Mouse (Mus musculus) midbrain, embryonic 11.5 days (tissue): ENCODE results near the gene Zfp365. TPM values are rescaled to one million over a fixed set of nuclear protein-coding genes. Genes with fewer than 3 reads are reported as not detected.

ENCODE experiments used
- ATAC-seq: fragments of 200-750 bp; cut with Nextera tagmentation; 2 replicates; pipeline ENCODE4 v1.8.0; 2017; ENCODE audit warnings: moderate TSS enrichment, moderate library complexity; ENCODE audit not compliant: low FRiP score
- DNase-seq: peaks from one replicate; pipeline ENCODE4 v3.0.0; 2015; ENCODE audit warnings: low spot score; ENCODE audit errors: missing footprints
- H3K27ac ChIP-seq: fragments of 300-500 bp; sonication (generic); 2 replicates; pipeline ENCODE4 v1.5.1; 2014; ENCODE audit warnings: low read depth, low read length
- H3K27me3 ChIP-seq: fragments of 300-500 bp; sonication (generic); 2 replicates; pipeline ENCODE4 v1.6.1; 2014; ENCODE audit warnings: mild to moderate bottlenecking, low read length, moderate library complexity, mixed read lengths; ENCODE audit not compliant: control insufficient read depth, insufficient read depth
- H3K36me3 ChIP-seq: fragments of 300-500 bp; sonication (generic); 2 replicates; pipeline ENCODE4 v1.6.1; 2014; ENCODE audit warnings: mild to moderate bottlenecking, low read length, moderate library complexity, mixed read lengths; ENCODE audit not compliant: control insufficient read depth, insufficient read depth
- H3K4me1 ChIP-seq: fragments of 300-500 bp; sonication (generic); 2 replicates; pipeline ENCODE4 v1.6.1; 2014; ENCODE audit warnings: low read length; ENCODE audit not compliant: control insufficient read depth, insufficient read depth
- H3K4me2 ChIP-seq: fragments of 300-500 bp; sonication (generic); 2 replicates; pipeline ENCODE4 v1.6.1; 2014; ENCODE audit warnings: mild to moderate bottlenecking, moderate library complexity
- H3K4me3 ChIP-seq: fragments of 300-500 bp; sonication (generic); 2 replicates; pipeline ENCODE4 v1.5.1; 2014; ENCODE audit warnings: low read depth, low read length
- H3K9ac ChIP-seq: fragments of 300-500 bp; sonication (generic); 2 replicates; pipeline ENCODE4 v1.6.1; 2014; ENCODE audit warnings: low read length
- H3K9me3 ChIP-seq: fragments of 300-500 bp; sonication (generic); 2 replicates; pipeline ENCODE4 v1.6.1; 2016; ENCODE audit warnings: low read length; ENCODE audit not compliant: control insufficient read depth
- WGBS: fragments of 180-500 bp; shearing (Covaris S2); extraction: QIAGEN DNeasy Blood & Tissue Kit; methylation state at CpG from one replicate; pipeline ENCODE4 v1.1.7; 2014; 5-methylcytosine and 5-hydroxymethylcytosine counted together
- polyA plus RNA-seq: library from polyadenylated mRNA; unstranded; fragments of >200 nt; fragmentation: Nextera tagmentation; extraction: Ambion mirVana; gene quantifications from 2 replicates; pipeline ENCODE4 v1.2.1, GENCODE M21; 2014

Zfp365 gene
- polyA plus RNA-seq, 1 experiment from 2014 or later: 1.8 TPM

DNA sequence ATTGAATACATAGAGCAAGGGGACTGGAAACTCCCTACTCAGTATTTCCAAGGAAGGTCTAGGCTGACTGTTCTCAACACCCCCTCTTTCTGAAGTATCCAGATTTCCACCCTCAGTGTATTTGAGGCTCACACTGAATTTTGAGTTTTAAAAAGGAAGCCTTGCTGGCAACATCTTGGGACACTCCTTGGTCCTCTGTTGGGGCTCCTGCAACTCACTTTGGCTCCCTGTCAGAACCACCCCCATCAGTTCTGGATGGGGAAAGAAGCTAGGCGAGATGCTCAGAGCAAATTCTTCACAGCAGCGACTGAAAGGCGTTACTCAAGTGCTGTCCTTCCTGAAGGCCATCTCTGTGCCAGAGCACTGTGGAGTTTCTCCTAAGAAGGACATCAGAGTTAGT, 47.4 kb downstream of the Zfp365 start:
- Histone ChIP-seq H3K4me3 (no peak overlapping the region), H3K4me1 (no peaks in the 10 kb centered on the region), H3K27ac (no peak overlapping the region), H3K27me3 (no peaks in the 10 kb centered on the region), H3K9ac (no peak overlapping the region), H3K4me2 (no peak overlapping the region), H3K9me3 (no peaks in the 10 kb centered on the region), H3K36me3 (no peaks in the 10 kb centered on the region)
- no peak for DNase-seq
- WGBS: 85% methylated on average over 3 of the region's 3 CpGs
- ATAC-seq: no peak

GRCm38 (mm10) chr10:67862331-67862730, 50.1 kb downstream of the Zfp365 start:
- Histone ChIP-seq H3K4me2 (no peak overlapping the region), H3K9me3 (no peaks in the 10 kb centered on the region), H3K9ac (no peak overlapping the region), H3K4me1 (no peaks in the 10 kb centered on the region), H3K4me3 (no peak overlapping the region), H3K27me3 (no peaks in the 10 kb centered on the region), H3K36me3 (no peaks in the 10 kb centered on the region), H3K27ac (no peak overlapping the region)
- ATAC-seq (0 out of 2 replicates have a peak, but pooled peaks have one; percentile 46), DNase-seq (peak; percentile 87)
- 22% methylated on average over 7 of the region's 7 CpGs for WGBS

GRCm38 (mm10) chr10:67858878-67859277, 53.6 kb downstream of the Zfp365 start:
- Histone ChIP-seq H3K27me3 (no peaks in the 10 kb centered on the region), H3K4me1 (no peaks in the 10 kb centered on the region), H3K9ac (no peak overlapping the region), H3K4me3 (no peak overlapping the region), H3K27ac (no peak overlapping the region), H3K9me3 (no peaks in the 10 kb centered on the region), H3K36me3 (no peaks in the 10 kb centered on the region), H3K4me2 (no peak overlapping the region)
- peak; percentile 98 for DNase-seq
- 20% methylated on average over 8 of the region's 8 CpGs for WGBS
- peak; percentile 73; the same call in 1 of the 2 replicates for ATAC-seq

DNA sequence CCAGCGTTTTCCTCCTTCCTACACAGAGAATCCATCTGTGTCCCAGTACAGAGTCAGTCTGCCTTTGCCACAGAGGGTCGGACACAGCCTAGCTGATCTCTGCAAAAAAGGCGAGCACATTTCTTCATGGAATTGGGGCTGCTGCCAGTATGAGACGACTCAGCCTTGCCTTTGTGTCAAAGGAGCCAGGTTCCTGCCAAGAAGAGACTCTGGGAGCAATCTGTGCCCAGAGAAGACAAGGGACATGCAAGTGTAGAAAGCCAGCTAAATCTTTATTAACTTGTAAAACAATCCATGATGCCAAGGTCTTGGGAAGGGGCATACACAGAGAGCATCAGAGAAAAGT, 54.9 kb downstream of the Zfp365 start:
- Histone ChIP-seq H3K36me3 (no peaks in the 10 kb centered on the region), H3K27me3 (no peaks in the 10 kb centered on the region), H3K9ac (no peak overlapping the region), H3K27ac (no peak overlapping the region), H3K4me2 (no peak overlapping the region), H3K9me3 (no peaks in the 10 kb centered on the region), H3K4me3 (no peak overlapping the region), H3K4me1 (no peaks in the 10 kb centered on the region)
- ATAC-seq (no peak), DNase-seq (no peak)
- WGBS: 90% methylated on average over 4 of the region's 4 CpGs

- no peaks in the 10 kb centered on the region for H3K9me3 ChIP-seq
- WGBS: 94% methylated on average over 14 of the region's 14 CpGs
- no peaks in the 10 kb centered on the region for H3K27me3 ChIP-seq
- no peak overlapping the region for H3K4me3 ChIP-seq
- ATAC-seq: no peak
- no peak overlapping the region for H3K9ac ChIP-seq
- DNase-seq: no peak
- H3K4me2 ChIP-seq: no peak overlapping the region
- H3K36me3 ChIP-seq: no peaks in the 10 kb centered on the region
- no peak overlapping the region for H3K27ac ChIP-seq
- H3K4me1 ChIP-seq: no peaks in the 10 kb centered on the region
These were observed 55.5 kb downstream of the Zfp365 start for GRCm38 (mm10) chr10:67856791-67857560.

DNA sequence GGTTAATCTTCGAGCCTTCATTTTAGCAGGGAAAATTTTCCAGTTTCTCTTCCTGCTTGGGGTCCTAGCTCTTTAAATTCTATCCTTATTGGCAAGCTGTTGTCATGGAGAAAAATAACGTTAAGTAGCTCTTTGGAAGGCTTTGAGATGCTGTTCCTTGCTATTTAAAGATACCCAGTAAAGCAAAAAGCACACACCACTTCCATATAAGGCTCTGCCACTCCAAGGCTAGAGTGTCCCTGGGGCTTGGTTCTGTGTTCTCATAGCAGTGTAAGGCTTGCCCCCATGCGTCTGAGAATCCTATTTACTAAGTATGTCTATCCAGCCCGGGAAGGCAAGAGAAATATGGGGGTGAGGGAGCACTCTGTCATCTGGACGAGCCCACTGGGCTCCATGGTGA, 56.7 kb downstream of the Zfp365 start:
- no peak for DNase-seq
- Histone ChIP-seq H3K9ac (no peak overlapping the region), H3K4me2 (no peak overlapping the region), H3K36me3 (no peaks in the 10 kb centered on the region), H3K27me3 (no peaks in the 10 kb centered on the region), H3K9me3 (no peaks in the 10 kb centered on the region), H3K4me1 (no peaks in the 10 kb centered on the region), H3K4me3 (no peak overlapping the region), H3K27ac (no peak overlapping the region)
- WGBS: 71% methylated on average over 5 of the region's 5 CpGs
- ATAC-seq: no peak

GRCm38 (mm10) chr10:67852411-67852810, 60.1 kb downstream of the Zfp365 start:
- H3K4me1 ChIP-seq: no peaks in the 10 kb centered on the region
- DNase-seq: no peak
- H3K9ac ChIP-seq: no peak overlapping the region
- WGBS: 80% methylated on average over 6 of the region's 6 CpGs
- H3K27me3 ChIP-seq: no peaks in the 10 kb centered on the region
- no peak overlapping the region for H3K4me3 ChIP-seq
- no peak overlapping the region for H3K4me2 ChIP-seq
- H3K36me3 ChIP-seq: no peaks in the 10 kb centered on the region
- H3K9me3 ChIP-seq: no peaks in the 10 kb centered on the region
- no peak overlapping the region for H3K27ac ChIP-seq
- no peak for ATAC-seq

DNA sequence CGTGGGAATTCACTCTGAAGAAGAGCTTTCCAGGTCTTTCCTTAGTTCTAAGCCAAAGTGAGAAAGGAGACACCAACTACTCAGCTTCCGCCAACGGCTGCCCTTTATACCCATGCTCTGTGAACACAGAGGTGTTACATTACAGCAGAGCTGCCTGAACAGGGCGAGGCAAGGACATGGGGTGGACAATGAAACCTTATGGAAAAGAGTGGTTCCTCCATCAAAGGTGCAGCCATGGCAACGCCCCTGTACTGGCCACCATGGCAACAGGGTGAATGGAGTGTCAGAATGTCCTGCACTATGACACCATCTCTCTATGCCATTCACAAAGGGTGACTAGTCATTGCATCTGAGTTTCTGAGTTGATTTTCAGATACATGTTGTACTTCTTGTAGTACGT, 61.4 kb downstream of the Zfp365 start:
- Histone ChIP-seq H3K9me3 (no peaks in the 10 kb centered on the region), H3K27me3 (no peaks in the 10 kb centered on the region), H3K4me1 (no peaks in the 10 kb centered on the region), H3K4me3 (no peak overlapping the region), H3K9ac (no peak overlapping the region), H3K27ac (no peak overlapping the region), H3K4me2 (no peak overlapping the region), H3K36me3 (no peaks in the 10 kb centered on the region)
- ATAC-seq (0 out of 2 replicates have a peak, but pooled peaks have one; percentile 40), DNase-seq (no peak)
- 48% methylated on average over 6 of the region's 6 CpGs for WGBS

GRCm38 (mm10) chr10:67846016-67846650, 66.3 kb downstream of the Zfp365 start:
- H3K9ac ChIP-seq: no peak overlapping the region
- H3K27ac ChIP-seq: no peak overlapping the region
- DNase-seq (no peak), ATAC-seq (no peak)
- H3K4me2 ChIP-seq: no peak overlapping the region
- no peaks in the 10 kb centered on the region for H3K27me3 ChIP-seq
- no peak overlapping the region for H3K4me3 ChIP-seq
- no peaks in the 10 kb centered on the region for H3K9me3 ChIP-seq
- H3K4me1 ChIP-seq: no peaks in the 10 kb centered on the region
- H3K36me3 ChIP-seq: no peaks in the 10 kb centered on the region
- WGBS: 85% methylated on average over 14 of the region's 14 CpGs
